Mouse (Mus musculus) megakaryocyte-erythroid progenitor cell, adult 5-6 weeks (primary cell): ENCODE measurements at regions not wholly inside any gene's neighbourhood (a gene's known extent, or its start where the extent isn't known, plus 50 kb on each side); places are given as distances from the start of the nearest gene placed in this dataset.

Source experiments
- ATAC-seq: replicated peaks from 2 replicates; pipeline ENCODE4 v1.8.0; 2016; ENCODE audit warnings: mild to moderate bottlenecking, inconsistent platforms; ENCODE audit not compliant: severe bottlenecking, poor library complexity, low FRiP score, low TSS enrichment

GRCm38 (mm10) chr10:43634371-43635080 is 56.4 kb downstream of the Cd24a start:
- no peak for ATAC-seq

- ATAC-seq: peak; percentile 47; the same call in 1 of the 2 replicates
Measured at GRCm38 (mm10) chr10:43641169-43641945, 63.3 kb downstream of the Cd24a start.

- ATAC-seq: peak; percentile 86
Measured at GRCm38 (mm10) chr10:43646326-43646725, 68.2 kb downstream of the Cd24a start.

GRCm38 (mm10) chr10:43646965-43647364 is 68.9 kb downstream of the Cd24a start:
- peak; percentile 76 for ATAC-seq

GRCm38 (mm10) chr10:43648186-43648585 is 70.1 kb downstream of the Cd24a start:
- no peak for ATAC-seq

GRCm38 (mm10) chr10:43648815-43649447 is 70.8 kb downstream of the Cd24a start:
- no peak for ATAC-seq

GRCm38 (mm10) chr10:43650449-43650848 is 72.4 kb downstream of the Cd24a start:
- no peak for ATAC-seq

GRCm38 (mm10) chr10:43651505-43651904 is 73.4 kb downstream of the Cd24a start:
- no peak for ATAC-seq

- no peak for ATAC-seq
Measured at GRCm38 (mm10) chr10:43651915-43652314, 73.8 kb downstream of the Cd24a start.

GRCm38 (mm10) chr10:43655082-43655671 is 77.1 kb downstream of the Cd24a start:
- no peak for ATAC-seq

GRCm38 (mm10) chr10:43655680-43656079 is 77.6 kb downstream of the Cd24a start:
- no peak for ATAC-seq

- ATAC-seq: no peak
Measured at GRCm38 (mm10) chr10:43656207-43656606, 78.1 kb downstream of the Cd24a start.

- ATAC-seq: peak; percentile 85
Measured at GRCm38 (mm10) chr10:43657501-43658225, 79.6 kb downstream of the Cd24a start.

- ATAC-seq: peak; percentile 65
Measured at GRCm38 (mm10) chr10:43658226-43658593, 80.1 kb downstream of the Cd24a start.

GRCm38 (mm10) chr10:43664844-43665243 is 86.8 kb downstream of the Cd24a start:
- no peak for ATAC-seq

- peak; percentile 61 for ATAC-seq
Measured at GRCm38 (mm10) chr10:43666262-43667085, 88.4 kb downstream of the Cd24a start.

GRCm38 (mm10) chr10:43667086-43667690 is 89.1 kb downstream of the Cd24a start:
- ATAC-seq: no peak

GRCm38 (mm10) chr10:43667732-43668247 is 89.7 kb downstream of the Cd24a start:
- ATAC-seq: no peak; the same call in 1 of the 2 replicates
